ENCODE assay signal across 26 mouse cellular contexts in the genomic region with DNA sequence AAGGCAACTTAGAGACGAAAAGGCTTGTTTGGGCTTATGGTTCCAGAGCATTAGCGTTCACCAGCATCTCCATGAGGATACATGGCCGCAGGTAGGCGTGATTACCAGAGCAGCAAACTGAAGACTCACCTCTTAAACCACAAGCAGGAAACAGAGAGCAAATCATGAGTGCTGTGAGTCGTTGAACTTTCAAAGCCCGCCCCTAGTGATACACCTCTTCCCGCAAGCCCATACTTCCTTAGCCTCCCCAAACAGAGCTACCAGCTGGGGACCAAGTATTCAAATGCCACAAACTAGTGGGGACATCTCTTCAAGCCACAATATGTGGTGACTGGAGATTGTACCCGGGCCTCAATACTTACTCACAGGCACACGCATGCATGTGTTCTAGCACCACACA.
DNase-seq lines count a peak whose midpoint lies in the region; ATAC-seq and TF ChIP-seq lines count a peak whose summit lies in the region.
"Had no signal": no experiment of that assay in that cellular context is flagged by ENCODE, and none has a peak within 500 bp of the region (broad histone marks: within the 10 kb centered on the region; RNA-seq: fewer than 3 reads in every experiment).

No protein-coding gene starts in this region.

- no peak overlapping the region for H3K4me3 ChIP-seq in layer of hippocampus, adult 2 months
- H3K4me3 ChIP-seq in hindbrain, embryonic 11.5 days (ENCODE audit: low read depth, low read length): no peak overlapping the region
- H3K4me3 ChIP-seq in liver, embryonic 12.5 days: no peak overlapping the region
- H3K4me3 ChIP-seq: embryonic facial prominence, embryonic 13.5 days; forebrain, embryonic 10.5 days; forebrain, embryonic 15.5 days; gastrocnemius, adult 2 months; hindbrain, embryonic 13.5 days; liver, embryonic 13.5 days; myocyte; neural tube, embryonic 13.5 days had no signal

- ATAC-seq in hindbrain, embryonic 11.5 days (ENCODE audit: low FRiP score): no peak
- ATAC-seq in liver, embryonic 12.5 days: no peak
- ATAC-seq: forebrain, embryonic 15.5 days; lung, postnatal 0 days had no signal

- no peak overlapping the region for H3K4me2 ChIP-seq in hindbrain, embryonic 11.5 days (replicated peaks; ENCODE audit: low read depth, low read length)
- no peak overlapping the region for H3K4me2 ChIP-seq in liver, embryonic 12.5 days
- H3K4me2 ChIP-seq: embryonic facial prominence, embryonic 13.5 days; forebrain, embryonic 15.5 days; hindbrain, embryonic 13.5 days; liver, embryonic 13.5 days; neural tube, embryonic 13.5 days had no signal

- no peaks in the 10 kb centered on the region for H3K36me3 ChIP-seq in hindbrain, embryonic 11.5 days (ENCODE audit: control insufficient read depth, insufficient read depth, low read length)
- H3K36me3 ChIP-seq in liver, embryonic 12.5 days: no peaks in the 10 kb centered on the region
- H3K36me3 ChIP-seq: embryonic facial prominence, embryonic 13.5 days; forebrain, embryonic 10.5 days; forebrain, embryonic 15.5 days; hindbrain, embryonic 13.5 days; liver, embryonic 13.5 days; neural tube, embryonic 13.5 days had no signal

- H3K4me1 ChIP-seq in hindbrain, embryonic 11.5 days (replicated peaks; ENCODE audit: control insufficient read depth, insufficient read depth, low read length): no peaks in the 10 kb centered on the region
- H3K4me1 ChIP-seq in liver, embryonic 12.5 days: no peaks in the 10 kb centered on the region
- H3K4me1 ChIP-seq: forebrain, embryonic 15.5 days; liver, embryonic 13.5 days had no signal

- H3K27me3 ChIP-seq in hindbrain, embryonic 11.5 days (ENCODE audit: control insufficient read depth, insufficient read depth, low read length): no peaks in the 10 kb centered on the region
- H3K27me3 ChIP-seq in liver, embryonic 12.5 days (replicated peaks): peaks cover 4% of the 10 kb centered on the region; the same call in 1 of the 2 replicates
- H3K27me3 ChIP-seq: forebrain, embryonic 15.5 days; liver, embryonic 13.5 days had no signal

- no peaks in the 10 kb centered on the region for H3K9me3 ChIP-seq in hindbrain, embryonic 11.5 days (ENCODE audit: control insufficient read depth, low read length)
- no peaks in the 10 kb centered on the region for H3K9me3 ChIP-seq in liver, embryonic 12.5 days (replicated peaks)
- H3K9me3 ChIP-seq: embryonic facial prominence, embryonic 13.5 days; forebrain, embryonic 10.5 days; forebrain, embryonic 15.5 days; hindbrain, embryonic 13.5 days; liver, embryonic 13.5 days; neural tube, embryonic 13.5 days had no signal

- no peak overlapping the region for H3K9ac ChIP-seq in hindbrain, embryonic 11.5 days (ENCODE audit: low read depth, low read length)
- H3K9ac ChIP-seq in liver, embryonic 12.5 days: no peak overlapping the region
- H3K9ac ChIP-seq: embryonic facial prominence, embryonic 13.5 days; forebrain, embryonic 15.5 days; hindbrain, embryonic 13.5 days; liver, embryonic 13.5 days; neural tube, embryonic 13.5 days had no signal

- TF ChIP-seq CTCF in layer of hippocampus, adult 2 months (conservative IDR thresholded peaks at IDR 0.05): no peak

- H3K27ac ChIP-seq in layer of hippocampus, adult 2 months: peak overlapping the region; percentile 63
- H3K27ac ChIP-seq in hindbrain, embryonic 11.5 days (ENCODE audit: low read depth, low read length): no peak overlapping the region
- H3K27ac ChIP-seq in liver, embryonic 12.5 days: no peak overlapping the region
- H3K27ac ChIP-seq: embryonic facial prominence, embryonic 13.5 days; forebrain, embryonic 10.5 days; forebrain, embryonic 15.5 days; gastrocnemius, adult 2 months; hindbrain, embryonic 13.5 days; liver, embryonic 13.5 days; neural tube, embryonic 13.5 days had no signal

- WGBS in hindbrain, embryonic 11.5 days: 91% methylated on average over 9 of the region's 9 CpGs
- 57% methylated on average over 9 of the region's 9 CpGs for WGBS in liver, embryonic 12.5 days (ENCODE audit: insufficient replicate concordance)

- no peak for DNase-seq in layer of hippocampus, adult 2 months (ENCODE audit: low spot score in 2 of 2)
- no peak for DNase-seq in layer of hippocampus, postnatal 10 days (ENCODE audit: low spot score in 2 of 2)
- DNase-seq in 416B (ENCODE audit: low read depth): peak; percentile 5
- DNase-seq in T-cell, adult 2 months (ENCODE audit: low spot score): peak; percentile 10
- peak; percentile 54 for DNase-seq in induced T-regulatory cell, adult 2 months (ENCODE audit: low read depth)
- no peak for DNase-seq in hindbrain, embryonic 11.5 days (ENCODE audit: low spot score)
- DNase-seq in embryo, embryonic 9.5 days (ENCODE audit: extremely low spot score): no peak
- DNase-seq: adrenal gland, postnatal 10 days; cerebellum, adult 9-10 months; cerebellum, postnatal 36 days; embryo, embryonic 11 days; gastrocnemius, adult 2 months; kidney, adult 11 months; kidney, postnatal 25 days; left cerebral cortex, postnatal 4 days; liver, embryonic 13.5 days; lung, adult 18-20 months; lung, postnatal 4 days had no signal

Comparison
In these comparisons a context has a peak if more than half of its experiments do, and no peak if none do; other contexts are left out.
1. DNase-seq: peak in 416B (single experiment), T-cell, adult 2 months (single experiment) and induced T-regulatory cell, adult 2 months (single experiment); none in layer of hippocampus, adult 2 months (0 of 2), layer of hippocampus, postnatal 10 days (0 of 2), hindbrain, embryonic 11.5 days (single experiment) and embryo, embryonic 9.5 days (single experiment).